Comparison of ENCODE assay signal across 8 mouse cellular contexts in the genomic region with DNA sequence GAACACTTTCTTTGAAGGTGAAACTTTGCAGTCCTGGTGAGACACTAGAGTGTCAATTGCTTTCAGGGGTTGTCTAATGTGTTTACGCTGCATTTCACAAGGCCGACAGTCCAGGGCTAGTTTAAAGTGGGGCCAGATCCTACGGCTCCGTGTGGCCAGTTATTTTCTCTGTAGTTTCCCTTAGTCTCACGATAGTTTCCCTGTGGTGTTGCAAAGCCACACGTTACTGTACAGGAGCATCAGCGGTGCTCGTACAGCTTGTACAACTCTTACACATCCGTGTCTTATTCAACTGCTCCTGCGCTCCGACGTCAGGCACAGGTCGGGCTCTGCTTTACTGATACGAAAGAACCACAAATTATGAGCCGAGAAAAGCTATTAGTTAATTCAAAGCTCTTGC. TPM values are rescaled to one million over a fixed set of nuclear protein-coding genes. Genes with fewer than 3 reads are reported as not detected.
DNase-seq lines count a peak whose midpoint lies in the region; ATAC-seq lines count a peak whose summit lies in the region.

No protein-coding gene starts in this region.

- H3K27ac ChIP-seq in forebrain, embryonic 11.5 days (ENCODE audit: low read depth, low read length) = no peak overlapping the region
- H3K27ac ChIP-seq in kidney, embryonic 15.5 days = peak overlapping the region; percentile 91
- H3K27ac ChIP-seq in midbrain, embryonic 14.5 days (replicated peaks; ENCODE audit: low read depth, low read length) = no peak overlapping the region

- peaks cover 6% of the 10 kb centered on the region; the same call in 1 of the 2 replicates for H3K36me3 ChIP-seq in forebrain, embryonic 11.5 days (ENCODE audit: control insufficient read depth, insufficient read depth, low read length)
- peaks cover 18% of the 10 kb centered on the region for H3K36me3 ChIP-seq in kidney, embryonic 15.5 days
- peaks cover 16% of the 10 kb centered on the region for H3K36me3 ChIP-seq in midbrain, embryonic 14.5 days (ENCODE audit: control insufficient read depth, insufficient read depth, low read length)

- H3K9ac ChIP-seq in forebrain, embryonic 11.5 days (ENCODE audit: low read length) = peak overlapping the region; percentile 89; the same call in 1 of the 2 replicates
- H3K9ac ChIP-seq in kidney, embryonic 15.5 days = peak overlapping the region; percentile 54
- H3K9ac ChIP-seq in midbrain, embryonic 14.5 days (replicated peaks; ENCODE audit: low read length) = peak overlapping the region; percentile 23; the same call in 1 of the 2 replicates

- intact Hi-C loops in left cerebral cortex, postnatal 25 days (cut with DNase I) = loop anchor here (1.0 to 5.0 kb wide), 5 partner anchors 190 to 1035 kb away; no protein-coding TSS in a partner anchor

- peak overlapping the region; percentile 51 for H3K4me2 ChIP-seq in forebrain, embryonic 11.5 days (ENCODE audit: low read depth, low read length, severe bottlenecking)
- H3K4me2 ChIP-seq in kidney, embryonic 15.5 days = peak overlapping the region; percentile 77
- H3K4me2 ChIP-seq in midbrain, embryonic 14.5 days (ENCODE audit: low read length) = peak overlapping the region; percentile 47

- peak; percentile 2; the same call in 1 of the 2 replicates for ATAC-seq in forebrain, embryonic 11.5 days (replicated peaks; ENCODE audit: low FRiP score)
- ATAC-seq in kidney, embryonic 15.5 days (replicated peaks; ENCODE audit: low FRiP score) = no peak
- no peak for ATAC-seq in midbrain, embryonic 14.5 days (ENCODE audit: low FRiP score, low TSS enrichment)

- peak overlapping the region; percentile 89 for H3K4me3 ChIP-seq in forebrain, embryonic 11.5 days (ENCODE audit: low read depth, low read length)
- peak overlapping the region; percentile 95 for H3K4me3 ChIP-seq in kidney, embryonic 15.5 days (replicated peaks)
- H3K4me3 ChIP-seq in midbrain, embryonic 14.5 days (replicated peaks; ENCODE audit: low read depth, low read length) = peak overlapping the region; percentile 91

- peak; percentile 2 to 5 for DNase-seq in left cerebral cortex, adult 18-20 months (ENCODE audit: low spot score in 2 of 2)
- DNase-seq in left cerebral cortex, postnatal 25 days (ENCODE audit: low spot score in 2 of 2) = no peak
- DNase-seq in MEL-GATA-1-ER (ENCODE audit: extremely low read depth, low read depth) = peak; percentile 44
- peak; percentile 53 for DNase-seq in forebrain, embryonic 11.5 days (ENCODE audit: low spot score)
- DNase-seq in midbrain, embryonic 14.5 days = peak; percentile 13
- no peak for DNase-seq in ovary, adult 18-20 months (ENCODE audit: low spot score)
- no peak for DNase-seq in adrenal gland, adult 18-20 months (ENCODE audit: low spot score in 2 of 2)

- peaks cover 11% of the 10 kb centered on the region; the same call in 1 of the 2 replicates for H3K4me1 ChIP-seq in forebrain, embryonic 11.5 days (replicated peaks; ENCODE audit: control insufficient read depth, insufficient read depth, low read length)
- peaks cover 37% of the 10 kb centered on the region for H3K4me1 ChIP-seq in kidney, embryonic 15.5 days
- peaks cover 28% of the 10 kb centered on the region for H3K4me1 ChIP-seq in midbrain, embryonic 14.5 days (ENCODE audit: control insufficient read depth, insufficient read depth, low read length)

- 46% methylated on average over 15 of the region's 15 CpGs for WGBS in forebrain, embryonic 11.5 days
- 25% methylated on average over 15 of the region's 15 CpGs for WGBS in kidney, embryonic 15.5 days
- 48% methylated on average over 15 of the region's 15 CpGs for WGBS in midbrain, embryonic 14.5 days

- no peaks in the 10 kb centered on the region for H3K9me3 ChIP-seq in forebrain, embryonic 11.5 days (ENCODE audit: control insufficient read depth, low read length)
- H3K9me3 ChIP-seq in kidney, embryonic 15.5 days (replicated peaks) = no peaks in the 10 kb centered on the region
- no peaks in the 10 kb centered on the region for H3K9me3 ChIP-seq in midbrain, embryonic 14.5 days (ENCODE audit: control insufficient read depth, low read length)

- no peaks in the 10 kb centered on the region for H3K27me3 ChIP-seq in forebrain, embryonic 11.5 days (ENCODE audit: control insufficient read depth, insufficient read depth, low read length)
- H3K27me3 ChIP-seq in kidney, embryonic 15.5 days = no peaks in the 10 kb centered on the region
- H3K27me3 ChIP-seq in midbrain, embryonic 14.5 days (ENCODE audit: control insufficient read depth, insufficient read depth, low read length) = no peaks in the 10 kb centered on the region

RNA-seq across cellular contexts. Expression of gene Lig4, which starts 0.5 kb away (rescaled TPM):
- total RNA-seq in left cerebral cortex, adult 18-20 months (2021) = 10 to 100 TPM; 11.6 to 11.9 TPM
- total RNA-seq in left cerebral cortex, postnatal 25 days (2021) = 10 to 100 TPM; 11.1 to 11.7 TPM
- 10.0 and 11.5 TPM in 2 replicates for polyA plus RNA-seq in forebrain, embryonic 11.5 days (2014; fragmentation: Nextera tagmentation; extraction: Ambion mirVana)
- 4.9 and 5.5 TPM in 2 replicates for polyA plus RNA-seq in kidney, embryonic 15.5 days (2015; fragmentation: Nextera tagmentation; extraction: Ambion mirVana)
- 7.4 and 13.5 TPM in 2 replicates for polyA plus RNA-seq in midbrain, embryonic 14.5 days (2014; fragmentation: Nextera tagmentation; extraction: Ambion mirVana)
- 1 to 10 TPM; 7.8 to 8.4 TPM for total RNA-seq in adrenal gland, adult 18-20 months (2021)

RNA-seq across cellular contexts. Expression of gene Abhd13, which starts 0.5 kb away (rescaled TPM):
- 10 to 100 TPM; 25.7 to 27.0 TPM for total RNA-seq in left cerebral cortex, adult 18-20 months (2021)
- 10 to 100 TPM; 31.5 to 32.3 TPM for total RNA-seq in left cerebral cortex, postnatal 25 days (2021)
- 20.5 and 23.1 TPM in 2 replicates for polyA plus RNA-seq in forebrain, embryonic 11.5 days (2014; fragmentation: Nextera tagmentation; extraction: Ambion mirVana)
- 17.4 and 17.9 TPM in 2 replicates for polyA plus RNA-seq in kidney, embryonic 15.5 days (2015; fragmentation: Nextera tagmentation; extraction: Ambion mirVana)
- polyA plus RNA-seq in midbrain, embryonic 14.5 days (2014; fragmentation: Nextera tagmentation; extraction: Ambion mirVana) = 12.5 and 20.0 TPM in 2 replicates
- 10 to 100 TPM; 18.7 to 22.3 TPM for total RNA-seq in adrenal gland, adult 18-20 months (2021)

RNA-seq across cellular contexts. Expression of gene Tnfsf13b, which starts 29.3 kb away (rescaled TPM):
- total RNA-seq in left cerebral cortex, adult 18-20 months (2021) = 1 to 10 TPM; 2.8 to 3.7 TPM
- total RNA-seq in left cerebral cortex, postnatal 25 days (2021) = 1 to 10 TPM; 2.4 to 3.1 TPM
- 0.12 and 0.37 TPM in 2 replicates for polyA plus RNA-seq in forebrain, embryonic 11.5 days (2014; fragmentation: Nextera tagmentation; extraction: Ambion mirVana)
- 6.1 and 6.9 TPM in 2 replicates for polyA plus RNA-seq in kidney, embryonic 15.5 days (2015; fragmentation: Nextera tagmentation; extraction: Ambion mirVana)
- 0.12 and 0.18 TPM in 2 replicates for polyA plus RNA-seq in midbrain, embryonic 14.5 days (2014; fragmentation: Nextera tagmentation; extraction: Ambion mirVana)
- total RNA-seq in adrenal gland, adult 18-20 months (2021) = 10 to 100 TPM in 1 of 2 experiments, 1 to 10 TPM in 1; 3.4 to 10.3 TPM

Comparison
In these comparisons a context has a peak if more than half of its experiments do, and no peak if none do; other contexts are left out.
1. DNase-seq: peak in left cerebral cortex, adult 18-20 months (2 of 2), MEL-GATA-1-ER (single experiment), forebrain, embryonic 11.5 days (single experiment) and midbrain, embryonic 14.5 days (single experiment); none in left cerebral cortex, postnatal 25 days (0 of 2), ovary, adult 18-20 months (single experiment) and adrenal gland, adult 18-20 months (0 of 2).
2. H3K9ac ChIP-seq: peak in every context shown above with its lines; median percentile 89 in forebrain, embryonic 11.5 days; 54 in kidney, embryonic 15.5 days; 23 in midbrain, embryonic 14.5 days.
3. Peak in every context shown above with its lines, with median percentiles within 50 percentile points of each other: H3K4me2 ChIP-seq and H3K4me3 ChIP-seq.